In genomic region chr17:32117287-32117871, GRCm38 (mm10) we compare ENCODE assay signal across 7 mouse cellular contexts. TPM values are rescaled to one million over a fixed set of nuclear protein-coding genes. Genes with fewer than 3 reads are reported as not detected.
DNase-seq lines count a peak whose midpoint lies in the region; ATAC-seq and TF ChIP-seq lines count a peak whose summit lies in the region.

No protein-coding gene starts in this region.

- no peak overlapping the region for H3ac ChIP-seq in C2C12 (ENCODE audit: control insufficient read depth, insufficient read length, low read depth)

- TF ChIP-seq CTCF in C2C12 (IDR thresholded peaks at IDR 0.05; ENCODE audit: control insufficient read depth, insufficient read depth, insufficient read length) (no peak), Patski (IDR thresholded peaks at IDR 0.05) (no peak)

- peak; percentile 52 for ATAC-seq in Patski
- 0 out of 2 replicates have a peak, but pooled peaks have one; percentile 24 for ATAC-seq in granulocyte monocyte progenitor cell, adult 5-6 weeks (replicated peaks; ENCODE audit: poor library complexity, severe bottlenecking)
- 0 out of 2 replicates have a peak, but pooled peaks have one; percentile 19 for ATAC-seq in monocyte, adult 5-6 weeks (replicated peaks; ENCODE audit: insufficient number of reproducible peaks, low FRiP score, low TSS enrichment, poor library complexity, severe bottlenecking)

- in situ Hi-C loops in Patski (cut with MboI; ENCODE audit: low pct_unique_long_range_greater_than_20kb): no loop called here

- POLR2A ChIA-PET in Patski (lab: Charles Lee): interaction anchor here (0.9 kb wide), 1 partner anchor 12 kb away, joined by 4 read pairs; no protein-coding TSS in a partner anchor

- intact Hi-C loops in left cerebral cortex, postnatal 14 days (cut with DNase I): no loop called here
- intact Hi-C loops in left cerebral cortex, postnatal 36 days (cut with DNase I): no loop called here

- H3K79me2 ChIP-seq in C2C12 (ENCODE audit: control insufficient read depth, insufficient read depth): no peaks in the 10 kb centered on the region

- CTCF ChIA-PET in Patski (lab: Charles Lee): interaction anchor here (0.9 to 1.1 kb wide), 3 partner anchors 9 to 92 kb away, joined by 3 read pairs; no protein-coding TSS in a partner anchor

- no peaks in the 10 kb centered on the region for H3K27me3 ChIP-seq in C2C12 (ENCODE audit: control insufficient read depth, insufficient read depth, insufficient read length)
- H3K27me3 ChIP-seq in Patski: no peaks in the 10 kb centered on the region

- H3K4me3 ChIP-seq in C2C12 (ENCODE audit: insufficient read depth, poor library complexity, severe bottlenecking): no peak overlapping the region

- H3K36me3 ChIP-seq in C2C12 (ENCODE audit: control insufficient read depth, insufficient read depth): no peaks in the 10 kb centered on the region

- no peaks in the 10 kb centered on the region for H3K79me3 ChIP-seq in C2C12 (ENCODE audit: low read depth)

- DNase-seq in Patski (ENCODE audit: low read depth, low spot score): no peak
- DNase-seq in kidney, postnatal 36 days: peak; percentile 55 to 67
- no peak for DNase-seq in left cerebral cortex, postnatal 14 days (ENCODE audit: low spot score in 2 of 2)
- no peak for DNase-seq in left cerebral cortex, postnatal 36 days (ENCODE audit: low spot score in 2 of 2)

TF ChIP-seq in C2C12, 6 proteins besides CTCF, POLR2A, EP300 and RAD21:
- no peak for TF ChIP-seq MYOD1 (IDR thresholded peaks at IDR 0.05; ENCODE audit: control insufficient read depth, insufficient read length, low read depth)
- TF ChIP-seq CEBPB (IDR thresholded peaks at IDR 0.05; ENCODE audit: low read depth): peak; percentile 83
TF ChIP-seq in C2C12: peak in this region for 1.

RNA-seq across cellular contexts. Expression of gene Notch3, which starts 49.3 kb away (rescaled TPM):
- polyA plus RNA-seq in C2C12 (2012; fragmentation: generic; extraction: Trizol): 14.8 TPM
- 1.5 TPM for polyA plus RNA-seq in Patski (2021)
- total RNA-seq in granulocyte monocyte progenitor cell, adult 5-6 weeks (2014; fragmentation: Nextera tagmentation): not detected in 2 replicates
- total RNA-seq in granulocyte monocyte progenitor cell, adult 5-6 weeks (2017): not detected in 2 replicates
- total RNA-seq in monocyte, adult 5-6 weeks (2017): not detected in 3 replicates
- 10 to 100 TPM; 13.8 to 15.4 TPM for total RNA-seq in left cerebral cortex, postnatal 14 days (2021)
- total RNA-seq in left cerebral cortex, postnatal 36 days (2021): 10 to 100 TPM in 1 of 2 experiments, 1 to 10 TPM in 1; 7.7 to 10.8 TPM

Comparison
In these comparisons a context has a peak if more than half of its experiments do, and no peak if none do; other contexts are left out.
1. DNase-seq: peak in kidney, postnatal 36 days (2 of 2); none in Patski (single experiment), left cerebral cortex, postnatal 14 days (0 of 2) and left cerebral cortex, postnatal 36 days (0 of 2).
2. Peak in every context shown above with its lines, with median percentiles within 50 percentile points of each other: ATAC-seq.